Comparison of ENCODE assay signal across 12 mouse cellular contexts in the genomic region with DNA sequence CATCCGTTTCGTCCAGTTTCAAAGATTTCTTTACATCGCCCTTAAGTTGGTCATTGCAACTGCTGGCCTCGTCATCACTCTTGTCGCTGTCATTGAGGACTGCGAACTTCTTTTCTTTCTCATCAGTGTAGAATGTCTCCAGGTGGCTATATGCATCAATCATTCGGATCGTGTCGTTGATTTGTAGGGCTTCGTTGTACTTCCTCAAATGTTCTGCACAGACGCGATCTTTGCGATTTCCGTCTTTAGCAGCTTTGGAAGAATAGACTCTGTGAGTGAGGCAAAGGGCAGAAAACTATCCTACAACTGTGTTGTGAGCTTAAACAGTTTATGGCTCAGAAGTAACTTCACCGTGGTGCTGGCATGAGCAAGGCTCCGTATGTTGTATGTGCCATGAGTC.
"Had no signal": no experiment of that assay in that cellular context is flagged by ENCODE, and none has a peak within 500 bp of the region (broad histone marks: within the 10 kb centered on the region; RNA-seq: fewer than 3 reads in every experiment).

No protein-coding gene starts in this region.

- ATAC-seq: midbrain, embryonic 16.5 days had no signal

- DNase-seq: lung, adult 18-20 months; lung, embryonic 14.5 days; lung, postnatal 10 days; lung, postnatal 4 days; midbrain, embryonic 14.5 days; right cerebral cortex, postnatal 14 days; right cerebral cortex, postnatal 4 days; spleen, adult 18-20 months; thymus, adult 2 months; thymus, postnatal 25 days; thymus, postnatal 4 days had no signal
